Mouse (Mus musculus): ENCODE results near the gene Mfsd1. TPM values are rescaled to one million over a fixed set of nuclear protein-coding genes. Genes with fewer than 3 reads are reported as not detected.

Mfsd1 gene
- polyA plus RNA-seq (2015; fragmentation: Nextera tagmentation; extraction: Ambion mirVana): 61.2 and 70.0 TPM in 2 replicates

DNA sequence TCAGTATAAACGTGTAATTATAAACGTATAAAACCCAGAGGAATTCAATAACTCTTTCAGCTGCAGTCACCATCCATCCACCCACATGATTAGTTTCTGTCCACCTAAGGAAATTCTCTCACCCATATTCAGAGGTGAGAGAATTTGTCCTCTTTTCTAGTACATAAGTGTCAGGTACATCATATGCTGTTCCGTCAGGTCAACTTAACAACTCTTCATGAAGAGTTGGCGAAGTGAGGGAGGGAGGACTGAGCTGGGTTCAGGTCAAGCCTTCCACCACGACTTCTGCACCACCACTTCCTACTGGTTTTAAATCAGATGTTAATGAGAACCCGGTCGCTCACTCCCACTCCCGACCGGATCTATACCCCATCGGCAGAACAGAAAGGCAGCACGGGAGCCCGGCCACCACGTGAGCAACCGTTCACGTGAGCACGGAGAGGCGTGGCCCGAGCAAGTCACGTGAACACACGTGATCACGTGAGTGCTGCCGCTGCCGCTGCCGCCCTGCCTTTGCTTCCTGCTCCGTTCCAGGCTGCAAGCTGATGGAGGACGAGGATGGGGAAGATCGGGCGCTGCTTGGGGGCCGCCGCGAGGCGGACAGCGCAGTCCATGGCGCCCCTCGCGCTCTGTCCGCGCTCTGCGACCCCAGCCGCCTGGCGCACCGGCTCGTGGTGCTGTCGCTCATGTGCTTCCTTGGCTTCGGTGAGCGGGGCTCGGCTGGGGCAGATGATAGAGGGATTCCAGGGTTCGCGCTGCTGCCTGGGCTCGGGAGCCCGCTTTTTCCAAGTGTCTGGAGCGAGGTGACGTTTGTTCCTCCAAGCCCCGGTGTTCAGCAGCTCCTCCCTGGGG lies at the start of gene Mfsd1:
Gene Mfsd1, plus strand, starts transcription at position 469 of the 852 bp plus-strand sequence.
- no peaks in the 10 kb centered on the region for H3K27me3 ChIP-seq (replicated peaks; ENCODE audit: control insufficient read depth, insufficient read depth, low read length)
- peak within 1 kb of the TSS; percentile 76 for H3K27ac ChIP-seq (ENCODE audit: low read length)
- peak; percentile 94 for ATAC-seq
- H3K9me3 ChIP-seq (ENCODE audit: control insufficient read depth, low read length): no peaks in the 10 kb centered on the region
- peak within 1 kb of the TSS; percentile 89 for H3K9ac ChIP-seq (ENCODE audit: low read depth, low read length)
- peak within 1 kb of the TSS; percentile 97 for H3K4me3 ChIP-seq (ENCODE audit: low read length)
- 3% methylated on average over 54 of the region's 54 CpGs for WGBS
- H3K4me2 ChIP-seq (ENCODE audit: low read depth, low read length): peak within 1 kb of the TSS; percentile 86
- H3K36me3 ChIP-seq (ENCODE audit: control insufficient read depth, insufficient read depth, low read length): no peaks in the 10 kb centered on the region
- peaks cover 6% of the 10 kb centered on the region; the same call in 1 of the 2 replicates for H3K4me1 ChIP-seq (ENCODE audit: control insufficient read depth, insufficient read depth, low read length)

- no peak for ATAC-seq
- Histone ChIP-seq H3K4me1 (ENCODE audit: control insufficient read depth, insufficient read depth, low read length) (no peaks in the 10 kb centered on the region), H3K9me3 (ENCODE audit: control insufficient read depth, low read length) (no peaks in the 10 kb centered on the region), H3K27me3 (replicated peaks; ENCODE audit: control insufficient read depth, insufficient read depth, low read length) (no peaks in the 10 kb centered on the region), H3K36me3 (ENCODE audit: control insufficient read depth, insufficient read depth, low read length) (no peaks in the 10 kb centered on the region), H3K4me3 (ENCODE audit: low read length) (no peak overlapping the region), H3K9ac (ENCODE audit: low read depth, low read length) (no peak overlapping the region), H3K4me2 (ENCODE audit: low read depth, low read length) (no peak overlapping the region), H3K27ac (ENCODE audit: low read length) (no peak overlapping the region)
- 69% methylated on average over 8 of the region's 8 CpGs for WGBS
These were observed 38.9 kb upstream of the Mfsd1 start for GRCm38 (mm10) chr3:67543630-67544029.

- no peaks in the 10 kb centered on the region for H3K9me3 ChIP-seq (ENCODE audit: control insufficient read depth, low read length)
- no peaks in the 10 kb centered on the region for H3K36me3 ChIP-seq (ENCODE audit: control insufficient read depth, insufficient read depth, low read length)
- no peaks in the 10 kb centered on the region for H3K27me3 ChIP-seq (replicated peaks; ENCODE audit: control insufficient read depth, insufficient read depth, low read length)
- ATAC-seq: no peak
- H3K27ac ChIP-seq (ENCODE audit: low read length): no peak overlapping the region
- no peak overlapping the region for H3K4me3 ChIP-seq (ENCODE audit: low read length)
- H3K4me2 ChIP-seq (ENCODE audit: low read depth, low read length): no peak overlapping the region
- no peak overlapping the region for H3K9ac ChIP-seq (ENCODE audit: low read depth, low read length)
- 52% methylated on average over 3 of the region's 3 CpGs for WGBS
- no peaks in the 10 kb centered on the region for H3K4me1 ChIP-seq (ENCODE audit: control insufficient read depth, insufficient read depth, low read length)
These were observed 31.3 kb upstream of the Mfsd1 start for GRCm38 (mm10) chr3:67551193-67551592.

DNA sequence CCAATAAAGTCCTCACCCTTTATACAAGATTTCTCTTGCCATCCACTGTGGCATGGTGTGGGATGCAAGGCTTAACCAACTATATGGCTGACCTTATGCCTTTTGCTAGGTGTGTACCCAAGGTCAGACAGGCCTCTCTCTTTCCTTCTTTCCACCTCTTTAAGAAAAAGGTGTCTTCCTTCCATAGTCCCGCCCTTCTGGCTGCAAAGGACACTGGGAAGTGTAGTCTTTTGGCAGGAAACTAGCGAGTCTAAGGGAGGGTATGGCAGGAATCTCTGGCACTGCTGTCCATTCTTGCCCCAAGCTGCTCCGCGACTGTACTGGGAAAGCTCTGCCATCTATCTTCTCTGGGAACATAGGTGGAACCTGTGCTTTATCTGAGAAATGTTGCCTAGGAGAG lies 29.3 kb upstream of the Mfsd1 start:
- no peaks in the 10 kb centered on the region for H3K36me3 ChIP-seq (ENCODE audit: control insufficient read depth, insufficient read depth, low read length)
- no peaks in the 10 kb centered on the region for H3K4me1 ChIP-seq (ENCODE audit: control insufficient read depth, insufficient read depth, low read length)
- H3K9me3 ChIP-seq (ENCODE audit: control insufficient read depth, low read length): no peaks in the 10 kb centered on the region
- no peak overlapping the region for H3K4me2 ChIP-seq (ENCODE audit: low read depth, low read length)
- H3K9ac ChIP-seq (ENCODE audit: low read depth, low read length): no peak overlapping the region
- 39% methylated on average over 4 of the region's 4 CpGs for WGBS
- ATAC-seq: 0 out of 2 replicates have a peak, but pooled peaks have one; percentile 26
- no peak overlapping the region for H3K4me3 ChIP-seq (ENCODE audit: low read length)
- H3K27ac ChIP-seq (ENCODE audit: low read length): no peak overlapping the region
- no peaks in the 10 kb centered on the region for H3K27me3 ChIP-seq (replicated peaks; ENCODE audit: control insufficient read depth, insufficient read depth, low read length)

- H3K27me3 ChIP-seq (replicated peaks; ENCODE audit: control insufficient read depth, insufficient read depth, low read length): no peaks in the 10 kb centered on the region
- WGBS: 70% methylated on average over 5 of the region's 5 CpGs
- H3K4me2 ChIP-seq (ENCODE audit: low read depth, low read length): no peak overlapping the region
- no peak overlapping the region for H3K27ac ChIP-seq (ENCODE audit: low read length)
- H3K4me1 ChIP-seq (ENCODE audit: control insufficient read depth, insufficient read depth, low read length): no peaks in the 10 kb centered on the region
- H3K9me3 ChIP-seq (ENCODE audit: control insufficient read depth, low read length): no peaks in the 10 kb centered on the region
- ATAC-seq: no peak
- H3K36me3 ChIP-seq (ENCODE audit: control insufficient read depth, insufficient read depth, low read length): no peaks in the 10 kb centered on the region
- no peak overlapping the region for H3K4me3 ChIP-seq (ENCODE audit: low read length)
- H3K9ac ChIP-seq (ENCODE audit: low read depth, low read length): no peak overlapping the region
These were observed 28.6 kb upstream of the Mfsd1 start for GRCm38 (mm10) chr3:67553927-67554448.

DNA sequence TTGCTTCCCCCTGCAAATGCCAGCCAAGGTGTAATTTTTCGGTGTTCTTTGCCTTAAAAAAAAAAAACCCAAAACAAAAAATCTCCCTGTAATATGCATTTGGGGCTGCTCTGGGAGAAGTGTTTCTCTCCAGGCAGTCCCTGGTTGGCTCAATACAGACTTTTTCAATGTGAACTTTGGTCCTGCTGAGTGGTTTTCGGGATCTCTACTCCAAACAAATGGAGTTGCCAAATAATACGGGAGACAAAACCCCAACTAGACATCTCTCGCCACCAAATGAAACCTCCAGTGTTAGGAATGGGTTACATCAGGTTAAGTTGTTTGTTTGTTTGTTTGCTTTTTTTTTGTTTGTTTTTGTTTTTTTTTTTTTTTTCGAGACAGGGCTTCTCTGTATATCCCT lies 27.3 kb upstream of the Mfsd1 start:
- no peak for ATAC-seq
- Histone ChIP-seq H3K27ac (ENCODE audit: low read length) (no peak overlapping the region), H3K9ac (ENCODE audit: low read depth, low read length) (no peak overlapping the region), H3K4me1 (ENCODE audit: control insufficient read depth, insufficient read depth, low read length) (no peaks in the 10 kb centered on the region), H3K36me3 (ENCODE audit: control insufficient read depth, insufficient read depth, low read length) (no peaks in the 10 kb centered on the region), H3K4me3 (ENCODE audit: low read length) (no peak overlapping the region), H3K27me3 (replicated peaks; ENCODE audit: control insufficient read depth, insufficient read depth, low read length) (no peaks in the 10 kb centered on the region), H3K9me3 (ENCODE audit: control insufficient read depth, low read length) (no peaks in the 10 kb centered on the region), H3K4me2 (ENCODE audit: low read depth, low read length) (no peak overlapping the region)
- 80% methylated on average over 5 of the region's 5 CpGs for WGBS

DNA sequence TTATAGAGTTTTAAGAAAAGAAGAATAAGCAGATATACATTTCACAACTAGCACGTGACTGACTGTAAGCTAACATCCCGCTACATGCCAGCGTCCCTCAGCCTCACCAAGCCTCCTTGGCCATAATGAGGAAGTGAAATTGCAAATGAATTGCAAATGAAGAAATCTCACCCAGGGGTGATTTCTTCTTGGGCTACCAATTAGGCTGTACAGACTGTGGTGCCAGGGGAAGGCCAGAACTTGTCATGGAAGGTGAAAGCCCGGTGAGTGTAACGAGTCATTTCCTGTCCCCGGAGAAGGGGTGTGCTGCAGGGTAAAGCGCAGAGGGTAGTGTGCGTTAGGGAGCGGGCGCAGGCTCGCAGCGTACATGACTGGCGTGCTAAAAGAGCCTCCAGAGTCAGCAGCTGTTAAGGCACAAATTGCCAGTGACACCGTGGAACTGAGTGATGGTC lies 25.3 kb upstream of the Mfsd1 start:
- H3K4me2 ChIP-seq (ENCODE audit: low read depth, low read length): 0 out of 2 replicates have a peak overlapping the region, but pooled peaks have one; percentile 9
- H3K4me1 ChIP-seq (ENCODE audit: control insufficient read depth, insufficient read depth, low read length): no peaks in the 10 kb centered on the region
- ATAC-seq: no peak
- peak overlapping the region; percentile 7; the same call in 1 of the 2 replicates for H3K4me3 ChIP-seq (ENCODE audit: low read length)
- no peaks in the 10 kb centered on the region for H3K36me3 ChIP-seq (ENCODE audit: control insufficient read depth, insufficient read depth, low read length)
- H3K27me3 ChIP-seq (replicated peaks; ENCODE audit: control insufficient read depth, insufficient read depth, low read length): no peaks in the 10 kb centered on the region
- no peaks in the 10 kb centered on the region for H3K9me3 ChIP-seq (ENCODE audit: control insufficient read depth, low read length)
- WGBS: 51% methylated on average over 14 of the region's 14 CpGs
- H3K9ac ChIP-seq (ENCODE audit: low read depth, low read length): no peak overlapping the region
- no peak overlapping the region for H3K27ac ChIP-seq (ENCODE audit: low read length)

- H3K9me3 ChIP-seq (ENCODE audit: control insufficient read depth, low read length): no peaks in the 10 kb centered on the region
- H3K9ac ChIP-seq (ENCODE audit: low read depth, low read length): no peak overlapping the region
- H3K36me3 ChIP-seq (ENCODE audit: control insufficient read depth, insufficient read depth, low read length): no peaks in the 10 kb centered on the region
- H3K27ac ChIP-seq (ENCODE audit: low read length): no peak overlapping the region
- H3K4me2 ChIP-seq (ENCODE audit: low read depth, low read length): no peak overlapping the region
- 73% methylated on average over 14 of the region's 14 CpGs for WGBS
- no peak for ATAC-seq
- no peak overlapping the region for H3K4me3 ChIP-seq (ENCODE audit: low read length)
- no peaks in the 10 kb centered on the region for H3K4me1 ChIP-seq (ENCODE audit: control insufficient read depth, insufficient read depth, low read length)
- no peaks in the 10 kb centered on the region for H3K27me3 ChIP-seq (replicated peaks; ENCODE audit: control insufficient read depth, insufficient read depth, low read length)
These were observed 24.7 kb upstream of the Mfsd1 start for GRCm38 (mm10) chr3:67557718-67558354.

GRCm38 (mm10) chr3:67564731-67565357 lies 17.7 kb upstream of the Mfsd1 start:
- no peaks in the 10 kb centered on the region; the same call in 1 of the 2 replicates for H3K27me3 ChIP-seq (replicated peaks; ENCODE audit: control insufficient read depth, insufficient read depth, low read length)
- no peak for ATAC-seq
- no peaks in the 10 kb centered on the region for H3K36me3 ChIP-seq (ENCODE audit: control insufficient read depth, insufficient read depth, low read length)
- H3K4me3 ChIP-seq (ENCODE audit: low read length): no peak overlapping the region
- no peak overlapping the region for H3K27ac ChIP-seq (ENCODE audit: low read length)
- no peaks in the 10 kb centered on the region for H3K9me3 ChIP-seq (ENCODE audit: control insufficient read depth, low read length)
- no peak overlapping the region for H3K9ac ChIP-seq (ENCODE audit: low read depth, low read length)
- H3K4me2 ChIP-seq (ENCODE audit: low read depth, low read length): no peak overlapping the region
- WGBS: 58% methylated on average over 5 of the region's 5 CpGs
- H3K4me1 ChIP-seq (ENCODE audit: control insufficient read depth, insufficient read depth, low read length): no peaks in the 10 kb centered on the region

Measured in intestine, embryonic 16.5 days (tissue).